Mouse (Mus musculus): Measurements from ENCODE around the gene Pwp2. TPM values are rescaled to one million over a fixed set of nuclear protein-coding genes. Genes with fewer than 3 reads are reported as not detected.

Gene Pwp2
- polyA plus RNA-seq (2014; fragmentation: Illumina TruSeq; extraction: RNeasy Lipid Tissue Mini Kit (QIAGEN cat#74804); ENCODE audit: low read depth, low replicate concordance) = 1.9 TPM

GRCm38 (mm10) chr10:78184531-78185380, at the start of gene Pwp2:
Gene Pwp2 (minus strand): TSS chr10:78185149.

GRCm38 (mm10) chr10:78169281-78170042, 15.5 kb downstream of the Pwp2 start, which contains the start of gene D10Jhu81e:
Gene D10Jhu81e (minus strand): TSS chr10:78169782.

Other genes starting within 250 kb of the Pwp2 start
- gene Trpm2, start 214.6 kb downstream of the Pwp2 start, polyA plus RNA-seq (2014; fragmentation: Illumina TruSeq; extraction: RNeasy Lipid Tissue Mini Kit (QIAGEN cat#74804); ENCODE audit: low read depth, low replicate concordance) = not detected
- 1.4 TPM for gene 1810043G02Rik, start 206.6 kb downstream of the Pwp2 start, polyA plus RNA-seq (2014; fragmentation: Illumina TruSeq; extraction: RNeasy Lipid Tissue Mini Kit (QIAGEN cat#74804); ENCODE audit: low read depth, low replicate concordance)
- 0.50 TPM for gene Pfkl, start 175.1 kb downstream of the Pwp2 start, polyA plus RNA-seq (2014; fragmentation: Illumina TruSeq; extraction: RNeasy Lipid Tissue Mini Kit (QIAGEN cat#74804); ENCODE audit: low read depth, low replicate concordance)
- gene Dnmt3l, start 143.2 kb downstream of the Pwp2 start, polyA plus RNA-seq (2014; fragmentation: Illumina TruSeq; extraction: RNeasy Lipid Tissue Mini Kit (QIAGEN cat#74804); ENCODE audit: low read depth, low replicate concordance) = 4.8 TPM
- gene Aire, start 141.5 kb downstream of the Pwp2 start, polyA plus RNA-seq (2014; fragmentation: Illumina TruSeq; extraction: RNeasy Lipid Tissue Mini Kit (QIAGEN cat#74804); ENCODE audit: low read depth, low replicate concordance) = 0.17 TPM
- 1.5 TPM for gene Icosl, start 115.8 kb downstream of the Pwp2 start, polyA plus RNA-seq (2014; fragmentation: Illumina TruSeq; extraction: RNeasy Lipid Tissue Mini Kit (QIAGEN cat#74804); ENCODE audit: low read depth, low replicate concordance)
- gene D10Jhu81e, start 15.4 kb downstream of the Pwp2 start, polyA plus RNA-seq (2014; fragmentation: Illumina TruSeq; extraction: RNeasy Lipid Tissue Mini Kit (QIAGEN cat#74804); ENCODE audit: low read depth, low replicate concordance) = 6.4 TPM
- 8.4 TPM for gene Trappc10, start 59.5 kb upstream of the Pwp2 start, polyA plus RNA-seq (2014; fragmentation: Illumina TruSeq; extraction: RNeasy Lipid Tissue Mini Kit (QIAGEN cat#74804); ENCODE audit: low read depth, low replicate concordance)
- gene Agpat3, start 167.3 kb upstream of the Pwp2 start, polyA plus RNA-seq (2014; fragmentation: Illumina TruSeq; extraction: RNeasy Lipid Tissue Mini Kit (QIAGEN cat#74804); ENCODE audit: low read depth, low replicate concordance) = 35.5 TPM
- 126 TPM for gene Rrp1, start 227.9 kb upstream of the Pwp2 start, polyA plus RNA-seq (2014; fragmentation: Illumina TruSeq; extraction: RNeasy Lipid Tissue Mini Kit (QIAGEN cat#74804); ENCODE audit: low read depth, low replicate concordance)
- 13.1 TPM for gene Cstb, start 240.5 kb upstream of the Pwp2 start, polyA plus RNA-seq (2014; fragmentation: Illumina TruSeq; extraction: RNeasy Lipid Tissue Mini Kit (QIAGEN cat#74804); ENCODE audit: low read depth, low replicate concordance)

Measured in testis, adult 10 weeks (tissue).